Mouse (Mus musculus): Measurements from ENCODE around the gene Ehd2. TPM values are rescaled to one million over a fixed set of nuclear protein-coding genes. Genes with fewer than 3 reads are reported as not detected.

The Ehd2 gene
- polyA plus RNA-seq, 1 experiment: 0.09 TPM

GRCm38 (mm10) chr7:15910521-15910920, 56.8 kb downstream of the Ehd2 start:
- no peak for TF ChIP-seq TAL1 (IDR thresholded peaks at IDR 0.05; ENCODE audit: low read length)
- TF ChIP-seq GATA1 (IDR thresholded peaks at IDR 0.05; ENCODE audit: low read length): no peak
- Histone ChIP-seq H3K9me3 (ENCODE audit: control insufficient read depth, low read length) (no peaks in the 10 kb centered on the region), H3K36me3 (ENCODE audit: control insufficient read depth) (no peaks in the 10 kb centered on the region), H3K4me1 (ENCODE audit: control insufficient read depth) (no peaks in the 10 kb centered on the region), H3K4me3 (replicated peaks) (no peak overlapping the region), H3K27me3 (ENCODE audit: control insufficient read depth) (no peaks in the 10 kb centered on the region)

GRCm38 (mm10) chr7:15907971-15908590, 59.3 kb downstream of the Ehd2 start:
- TF ChIP-seq TAL1 (IDR thresholded peaks at IDR 0.05; ENCODE audit: low read length) (no peak), GATA1 (IDR thresholded peaks at IDR 0.05; ENCODE audit: low read length) (no peak)
- H3K4me3 ChIP-seq (replicated peaks): no peak overlapping the region

GRCm38 (mm10) chr7:15906602-15907001, 60.8 kb downstream of the Ehd2 start:
- Histone ChIP-seq H3K4me3 (replicated peaks) (no peak overlapping the region), H3K27me3 (ENCODE audit: control insufficient read depth) (no peaks in the 10 kb centered on the region), H3K4me1 (ENCODE audit: control insufficient read depth) (no peaks in the 10 kb centered on the region), H3K9me3 (ENCODE audit: control insufficient read depth, low read length) (no peaks in the 10 kb centered on the region), H3K36me3 (ENCODE audit: control insufficient read depth) (no peaks in the 10 kb centered on the region)
- TF ChIP-seq GATA1 (IDR thresholded peaks at IDR 0.05; ENCODE audit: low read length) (no peak), TAL1 (IDR thresholded peaks at IDR 0.05; ENCODE audit: low read length) (no peak)

More at GRCm38 (mm10) chr7:15907971-15908590, 59.3 kb downstream of the Ehd2 start:
- Histone ChIP-seq H3K27me3 (ENCODE audit: control insufficient read depth) (no peaks in the 10 kb centered on the region), H3K4me1 (ENCODE audit: control insufficient read depth) (no peaks in the 10 kb centered on the region), H3K9me3 (ENCODE audit: control insufficient read depth, low read length) (no peaks in the 10 kb centered on the region), H3K36me3 (ENCODE audit: control insufficient read depth) (no peaks in the 10 kb centered on the region)

GRCm38 (mm10) chr7:15905861-15906260, 61.5 kb downstream of the Ehd2 start:
- no peaks in the 10 kb centered on the region for H3K4me1 ChIP-seq (ENCODE audit: control insufficient read depth)
- TF ChIP-seq TAL1 (IDR thresholded peaks at IDR 0.05; ENCODE audit: low read length) (no peak), GATA1 (IDR thresholded peaks at IDR 0.05; ENCODE audit: low read length) (no peak)
- H3K9me3 ChIP-seq (ENCODE audit: control insufficient read depth, low read length): no peaks in the 10 kb centered on the region
- H3K36me3 ChIP-seq (ENCODE audit: control insufficient read depth): no peaks in the 10 kb centered on the region
- no peaks in the 10 kb centered on the region for H3K27me3 ChIP-seq (ENCODE audit: control insufficient read depth)
- H3K4me3 ChIP-seq (replicated peaks): no peak overlapping the region

- TF ChIP-seq GATA1 (IDR thresholded peaks at IDR 0.05; ENCODE audit: low read length): no peak
- TF ChIP-seq TAL1 (IDR thresholded peaks at IDR 0.05; ENCODE audit: low read length): no peak
- Histone ChIP-seq H3K9me3 (ENCODE audit: control insufficient read depth, low read length) (no peaks in the 10 kb centered on the region), H3K4me1 (ENCODE audit: control insufficient read depth) (no peaks in the 10 kb centered on the region), H3K4me3 (replicated peaks) (no peak overlapping the region), H3K27me3 (ENCODE audit: control insufficient read depth) (no peaks in the 10 kb centered on the region), H3K36me3 (ENCODE audit: control insufficient read depth) (no peaks in the 10 kb centered on the region)
Observed at GRCm38 (mm10) chr7:15901366-15902048, 65.9 kb downstream of the Ehd2 start.

Other genes starting within 250 kb of the Ehd2 start
- gene Obox5, start 217.4 kb downstream of the Ehd2 start, polyA plus RNA-seq (2012): not detected in 2 replicates
- not detected in 2 replicates for gene Obox6, start 127.9 kb downstream of the Ehd2 start, polyA plus RNA-seq (2012)
- not detected in 2 replicates for gene Crx, start 87.6 kb downstream of the Ehd2 start, polyA plus RNA-seq (2012)
- gene Crxos, start 85.0 kb downstream of the Ehd2 start, polyA plus RNA-seq (2012): 0.03 TPM in 1 of 2 replicates, not detected in the other
- gene Selenow, start 45.2 kb downstream of the Ehd2 start, polyA plus RNA-seq (2012): 194 and 206 TPM in 2 replicates
- gene Nop53, start 21.5 kb downstream of the Ehd2 start, polyA plus RNA-seq (2012): 50.4 and 62.3 TPM in 2 replicates
- gene Bicra, start 80.4 kb upstream of the Ehd2 start, polyA plus RNA-seq (2012): 2.1 TPM in 2 replicates
- 0.01 TPM in 1 of 2 replicates, not detected in the other for gene Zfp541, start 94.2 kb upstream of the Ehd2 start, polyA plus RNA-seq (2012)
- 42.0 and 85.6 TPM in 2 replicates for gene Napa, start 130.9 kb upstream of the Ehd2 start, polyA plus RNA-seq (2012)
- gene Kptn, start 152.3 kb upstream of the Ehd2 start, polyA plus RNA-seq (2012): 1.3 and 2.1 TPM in 2 replicates
- gene Slc8a2, start 162.3 kb upstream of the Ehd2 start, polyA plus RNA-seq (2012): not detected in 2 replicates
- 0.07 TPM in 1 of 2 replicates, not detected in the other for gene Meis3, start 207.5 kb upstream of the Ehd2 start, polyA plus RNA-seq (2012)

Measured in erythroblast, embryonic 14.5 days (primary cell).